Mouse (Mus musculus) cortical plate, adult 2 months (tissue): ENCODE measurements around the gene Zfp865.

ENCODE experiments used
- CTCF ChIP-seq: fragments of 200-500 bp; IDR thresholded peaks from 2 replicates; pipeline ENCODE4 v1.5.1; 2011; ENCODE audit warnings: mild to moderate bottlenecking, control low read depth, low read length; ENCODE audit not compliant: insufficient read depth; ENCODE audit errors: extremely low read depth
- POLR2A ChIP-seq: fragments of 200-500 bp; IDR thresholded peaks from 2 replicates; pipeline ENCODE4 v1.6.1; 2011; ENCODE audit warnings: mild to moderate bottlenecking, low read length, control low read depth; ENCODE audit not compliant: insufficient read depth; ENCODE audit errors: extremely low read depth

GRCm38 (mm10) chr7:4971710-4972109, 48.5 kb upstream of the Zfp865 start:
- TF ChIP-seq POLR2A (no peak), CTCF (no peak)
